Comparison of ENCODE assay signal across 13 mouse cellular contexts in the genomic region with DNA sequence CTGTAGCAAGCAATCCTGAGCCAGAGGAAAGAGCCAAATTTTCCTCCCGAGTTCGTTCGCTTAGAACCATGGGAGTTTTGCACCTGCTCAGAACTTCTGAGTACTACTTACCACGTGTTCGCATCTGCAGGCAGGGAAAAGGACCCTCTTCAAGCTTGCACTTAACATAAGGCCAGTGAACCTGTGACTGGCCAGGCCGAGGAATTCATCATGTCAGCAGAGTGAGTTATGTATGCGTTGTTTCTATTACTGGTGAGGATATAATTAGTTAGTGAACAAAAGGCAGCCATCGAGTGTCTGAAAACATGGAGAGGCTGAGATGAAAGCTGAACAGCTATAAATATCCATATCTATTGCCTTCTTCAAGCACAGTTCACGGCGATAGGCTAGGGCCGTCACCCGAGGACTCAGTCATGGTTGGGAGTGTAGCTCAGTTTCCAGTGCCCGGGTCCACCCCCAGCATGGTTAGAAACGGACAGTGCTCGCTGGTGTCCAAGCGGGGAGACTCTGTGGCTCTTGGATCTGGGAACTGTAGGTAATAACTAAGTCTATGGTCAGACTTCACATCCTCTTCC.
"Had no signal": no experiment of that assay in that cellular context is flagged by ENCODE, and none has a peak within 500 bp of the region (broad histone marks: within the 10 kb centered on the region; RNA-seq: fewer than 3 reads in every experiment).

No protein-coding gene starts in this region.

- H3K4me1 ChIP-seq: midbrain, embryonic 15.5 days; neural tube, embryonic 12.5 days had no signal

- H3K4me3 ChIP-seq: limb, embryonic 10.5 days; liver, embryonic 13.5 days; lung, embryonic 15.5 days; midbrain, embryonic 15.5 days; neural tube, embryonic 12.5 days had no signal

- H3K36me3 ChIP-seq: liver, embryonic 13.5 days; lung, embryonic 15.5 days; midbrain, embryonic 15.5 days; neural tube, embryonic 12.5 days had no signal

- H3K9me3 ChIP-seq: limb, embryonic 10.5 days; liver, embryonic 13.5 days; lung, embryonic 15.5 days; midbrain, embryonic 15.5 days; neural tube, embryonic 12.5 days had no signal

- ATAC-seq: liver, postnatal 0 days; midbrain, embryonic 15.5 days had no signal

- H3K9ac ChIP-seq: liver, embryonic 13.5 days; liver, postnatal 0 days; lung, embryonic 15.5 days; midbrain, embryonic 15.5 days; neural tube, embryonic 12.5 days had no signal

- H3K27me3 ChIP-seq: liver, embryonic 13.5 days; lung, embryonic 15.5 days; midbrain, embryonic 15.5 days; neural tube, embryonic 12.5 days had no signal

- DNase-seq: kidney, adult 9 months; kidney, postnatal 36 days; liver, embryonic 13.5 days; liver, postnatal 0 days; right cerebral cortex, postnatal 4 days; spleen, adult 18-20 months; thymus, adult 18-20 months; thymus, postnatal 14 days had no signal

- H3K4me2 ChIP-seq: liver, embryonic 13.5 days; lung, embryonic 15.5 days; midbrain, embryonic 15.5 days; neural tube, embryonic 12.5 days had no signal

- H3K27ac ChIP-seq: kidney, postnatal 0 days; limb, embryonic 10.5 days; liver, embryonic 13.5 days; lung, embryonic 15.5 days; midbrain, embryonic 15.5 days; neural tube, embryonic 12.5 days had no signal
